Mouse (Mus musculus): ENCODE results near the gene Rpe. TPM values are rescaled to one million over a fixed set of nuclear protein-coding genes. Genes with fewer than 3 reads are reported as not detected.

Rpe gene
- 10.4 and 16.0 TPM in 2 replicates for polyA plus RNA-seq (2012; ENCODE audit: low replicate concordance)

GRCm38 (mm10) chr1:66700693-66701575 is at the start of gene Rpe:
TSS of gene Rpe (plus strand) at chr1:66700831.

Other genes starting within 250 kb of the Rpe start
- not detected in 2 replicates for gene Unc80, start 232.5 kb upstream of the Rpe start, polyA plus RNA-seq (2012; ENCODE audit: low replicate concordance)
- gene Kansl1l, start 116.7 kb downstream of the Rpe start, polyA plus RNA-seq (2012; ENCODE audit: low replicate concordance), result 2.6 and 5.6 TPM in 2 replicates
- gene Acadl, start 162.4 kb downstream of the Rpe start, polyA plus RNA-seq (2012; ENCODE audit: low replicate concordance), result 5.9 and 7.2 TPM in 2 replicates
- gene Myl1, start 244.6 kb downstream of the Rpe start, polyA plus RNA-seq (2012; ENCODE audit: low replicate concordance), result 0.18 TPM in 1 of 2 replicates, not detected in the other